Mouse (Mus musculus): ENCODE data around the gene Tmem110. TPM values are rescaled to one million over a fixed set of nuclear protein-coding genes. Genes with fewer than 3 reads are reported as not detected.

The Tmem110 gene
- 2.2 TPM for polyA plus RNA-seq (2014; fragmentation: Illumina TruSeq; extraction: RNeasy Lipid Tissue Mini Kit (QIAGEN cat#74804); ENCODE audit: low replicate concordance)

DNA sequence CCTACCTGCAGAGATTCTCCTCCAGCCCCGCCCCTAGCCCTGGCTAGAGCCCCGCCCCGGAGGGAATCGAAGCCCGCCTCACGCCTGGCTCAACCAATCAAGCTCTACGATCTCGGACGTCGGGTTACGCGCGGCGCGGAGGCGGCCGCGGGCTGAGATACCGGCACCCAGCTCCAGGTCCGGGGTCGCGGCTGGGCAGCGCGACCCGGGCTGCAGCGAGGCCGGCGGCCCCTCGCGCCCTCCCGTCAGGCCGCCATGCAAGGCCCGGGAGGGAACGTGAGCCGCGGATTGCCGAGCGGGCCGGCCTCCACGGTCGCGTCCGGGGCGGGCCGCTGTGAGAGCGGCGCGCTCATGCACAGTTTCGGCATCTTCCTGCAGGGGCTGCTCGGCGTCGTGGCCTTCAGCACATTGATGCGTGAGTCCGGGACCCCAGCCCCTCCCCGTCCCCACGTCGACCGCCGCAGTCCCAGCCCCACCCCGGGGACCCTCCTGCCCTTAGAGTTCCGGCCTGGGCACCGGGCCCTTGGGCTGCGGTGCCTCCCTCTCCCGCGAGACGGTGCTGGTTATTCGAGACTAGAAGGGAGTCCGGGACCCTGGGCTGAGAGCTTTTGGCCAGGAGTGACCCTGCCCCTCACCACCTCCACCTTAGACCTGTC is at the start of gene Tmem110:
Tmem110 (plus strand) TSS at position 115 of the 656 bp plus-strand sequence.

GRCm38 (mm10) chr14:30878958-30879571 is 53.7 kb downstream of the Tmem110 start, which contains the start of gene Mustn1:
Mustn1 (plus strand) TSS chr14:30879200.

DNA sequence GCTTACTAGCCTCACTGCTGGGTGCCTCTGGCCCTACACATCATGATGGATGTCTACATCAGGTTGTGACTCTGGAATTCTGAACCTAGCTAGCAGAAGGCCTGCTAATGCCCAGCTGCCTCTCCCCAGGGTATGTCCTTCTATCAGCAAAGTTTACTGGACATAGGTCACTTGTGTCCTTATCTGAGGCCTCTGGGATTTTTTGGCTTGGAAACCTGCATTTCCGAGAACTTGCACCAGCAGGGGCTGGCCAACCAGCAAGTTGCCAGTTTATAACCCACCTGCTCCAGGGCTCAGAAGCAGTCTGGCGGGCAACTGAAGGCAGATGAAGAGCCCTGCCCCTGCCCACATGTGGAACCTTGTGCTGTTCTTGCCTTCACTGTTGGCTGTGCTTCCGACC is 60.8 kb downstream of the Tmem110 start, which contains the start of gene Itih4:
Itih4 (plus strand) TSS at position 273 of the 400 bp plus-strand sequence.

GRCm38 (mm10) chr14:30923375-30924105 is 98.2 kb downstream of the Tmem110 start, which contains the start of gene Itih3:
Itih3 (minus strand) TSS chr14:30923760.

Other genes with a start within 250 kb of the Tmem110 start
- gene Prkcd, start 199.4 kb upstream of the Tmem110 start, polyA plus RNA-seq (2014; fragmentation: Illumina TruSeq; extraction: RNeasy Lipid Tissue Mini Kit (QIAGEN cat#74804); ENCODE audit: low replicate concordance) = 62.1 TPM
- 6.7 TPM for gene Rft1, start 171.2 kb upstream of the Tmem110 start, polyA plus RNA-seq (2014; fragmentation: Illumina TruSeq; extraction: RNeasy Lipid Tissue Mini Kit (QIAGEN cat#74804); ENCODE audit: low replicate concordance)
- gene Sfmbt1, start 110.7 kb upstream of the Tmem110 start, polyA plus RNA-seq (2014; fragmentation: Illumina TruSeq; extraction: RNeasy Lipid Tissue Mini Kit (QIAGEN cat#74804); ENCODE audit: low replicate concordance) = 7.6 TPM
- gene Mustn1, start 53.6 kb downstream of the Tmem110 start, polyA plus RNA-seq (2014; fragmentation: Illumina TruSeq; extraction: RNeasy Lipid Tissue Mini Kit (QIAGEN cat#74804); ENCODE audit: low replicate concordance) = 1.3 TPM
- not detected for gene Itih4, start 60.9 kb downstream of the Tmem110 start, polyA plus RNA-seq (2014; fragmentation: Illumina TruSeq; extraction: RNeasy Lipid Tissue Mini Kit (QIAGEN cat#74804); ENCODE audit: low replicate concordance)
- 0.45 TPM for gene Itih3, start 98.2 kb downstream of the Tmem110 start, polyA plus RNA-seq (2014; fragmentation: Illumina TruSeq; extraction: RNeasy Lipid Tissue Mini Kit (QIAGEN cat#74804); ENCODE audit: low replicate concordance)
- not detected for gene Itih1, start 117.7 kb downstream of the Tmem110 start, polyA plus RNA-seq (2014; fragmentation: Illumina TruSeq; extraction: RNeasy Lipid Tissue Mini Kit (QIAGEN cat#74804); ENCODE audit: low replicate concordance)
- 9.8 TPM for gene Nek4, start 125.8 kb downstream of the Tmem110 start, polyA plus RNA-seq (2014; fragmentation: Illumina TruSeq; extraction: RNeasy Lipid Tissue Mini Kit (QIAGEN cat#74804); ENCODE audit: low replicate concordance)
- 53.7 TPM for gene Glt8d1, start 175.8 kb downstream of the Tmem110 start, polyA plus RNA-seq (2014; fragmentation: Illumina TruSeq; extraction: RNeasy Lipid Tissue Mini Kit (QIAGEN cat#74804); ENCODE audit: low replicate concordance)
- 306 TPM for gene Spcs1, start 176.1 kb downstream of the Tmem110 start, polyA plus RNA-seq (2014; fragmentation: Illumina TruSeq; extraction: RNeasy Lipid Tissue Mini Kit (QIAGEN cat#74804); ENCODE audit: low replicate concordance)
- 44.3 TPM for gene Pbrm1, start 193.5 kb downstream of the Tmem110 start, polyA plus RNA-seq (2014; fragmentation: Illumina TruSeq; extraction: RNeasy Lipid Tissue Mini Kit (QIAGEN cat#74804); ENCODE audit: low replicate concordance)
- 103 TPM for gene Gnl3, start 193.6 kb downstream of the Tmem110 start, polyA plus RNA-seq (2014; fragmentation: Illumina TruSeq; extraction: RNeasy Lipid Tissue Mini Kit (QIAGEN cat#74804); ENCODE audit: low replicate concordance)